Mouse (Mus musculus): Measurements from ENCODE around the gene Nme2. TPM values are rescaled to one million over a fixed set of nuclear protein-coding genes. Genes with fewer than 3 reads are reported as not detected.
A peak's percentile ranks its signal among the peaks of the same experiment; 100 is the strongest.

The Nme2 gene
- polyA plus RNA-seq, 1 experiment from 2014 or later = 395 TPM

- H3K27ac ChIP-seq (replicated peaks; ENCODE audit: low read depth, low read length) = no peak overlapping the region
- DNase-seq (ENCODE audit: low spot score) (no peak), ATAC-seq (ENCODE audit: low read depth) (no peak)
- H3K4me2 ChIP-seq (ENCODE audit: low read depth, low read length) = no peak overlapping the region
- WGBS = 90% methylated on average over 2 of the region's 2 CpGs
- H3K9ac ChIP-seq (ENCODE audit: low read depth, low read length) = 0 out of 2 replicates have a peak overlapping the region, but pooled peaks have one; percentile 67
- H3K4me1 ChIP-seq (ENCODE audit: control insufficient read depth, insufficient read depth, low read length) = peaks cover 17% of the 10 kb centered on the region
- H3K4me3 ChIP-seq (ENCODE audit: low read depth, low read length) = no peak overlapping the region
- no peaks in the 10 kb centered on the region for H3K9me3 ChIP-seq (ENCODE audit: control insufficient read depth, low read length)
- no peaks in the 10 kb centered on the region for H3K27me3 ChIP-seq (replicated peaks; ENCODE audit: control insufficient read depth, insufficient read depth, low read length)
- H3K36me3 ChIP-seq (ENCODE audit: control insufficient read depth, insufficient read depth, low read length) = peaks cover 57% of the 10 kb centered on the region
These were observed 1.0 kb upstream of the Nme2 start for GRCm38 (mm10) chr11:93957031-93957555.

DNA sequence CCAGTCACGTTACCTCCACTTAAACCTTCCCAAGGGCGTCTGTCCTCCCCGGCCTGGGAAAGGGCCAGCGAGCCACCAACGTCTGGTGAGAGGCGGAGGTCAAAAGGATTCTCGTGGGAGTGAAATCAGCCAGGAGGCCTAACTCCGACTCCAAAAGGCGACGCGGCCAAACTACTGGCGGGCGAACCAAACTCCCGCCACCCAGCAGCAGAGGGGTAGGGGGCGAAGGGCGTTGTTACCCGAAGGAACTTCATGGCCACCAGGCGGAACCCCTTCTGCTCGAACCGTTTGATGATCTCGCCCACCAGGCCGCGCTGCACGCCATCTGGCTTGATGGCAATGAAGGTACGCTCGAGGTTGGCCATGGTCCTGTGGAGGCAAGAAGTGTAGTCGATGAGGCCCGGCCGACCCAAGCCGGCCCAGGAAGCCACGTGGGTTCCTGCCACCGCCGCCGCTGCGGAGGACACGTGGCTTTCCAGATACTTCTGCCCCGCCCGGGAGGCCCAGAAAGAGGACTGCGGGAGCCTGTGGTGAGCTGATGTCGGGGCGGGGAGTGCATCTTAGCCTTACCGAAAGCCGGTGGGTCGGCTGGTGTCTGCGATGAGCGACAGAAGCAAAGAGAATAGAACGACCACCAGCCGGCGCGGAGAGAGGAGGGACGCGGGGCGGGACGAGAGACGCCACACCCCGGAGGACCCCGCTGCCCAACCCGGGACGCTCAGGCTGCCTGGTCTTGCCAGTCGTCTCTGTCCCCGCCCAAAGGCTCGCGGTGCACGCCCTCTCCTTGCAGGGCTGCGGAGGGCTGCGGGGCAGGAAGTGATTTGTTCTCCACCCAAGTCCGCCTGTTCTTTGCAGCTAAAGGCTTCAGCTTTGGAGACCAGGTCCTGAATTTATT lies 556 bp downstream of the Nme2 start:
- H3K4me2 ChIP-seq (ENCODE audit: low read depth, low read length) = peak overlapping the region; percentile 76
- H3K9me3 ChIP-seq (ENCODE audit: control insufficient read depth, low read length) = no peaks in the 10 kb centered on the region
- ATAC-seq (ENCODE audit: low read depth) (peak; percentile 98), DNase-seq (ENCODE audit: low spot score) (peak; percentile 97)
- peak overlapping the region; percentile 89 for H3K27ac ChIP-seq (replicated peaks; ENCODE audit: low read depth, low read length)
- peaks cover 60% of the 10 kb centered on the region for H3K36me3 ChIP-seq (ENCODE audit: control insufficient read depth, insufficient read depth, low read length)
- peaks cover 17% of the 10 kb centered on the region for H3K4me1 ChIP-seq (ENCODE audit: control insufficient read depth, insufficient read depth, low read length)
- peak overlapping the region; percentile 67 for H3K9ac ChIP-seq (ENCODE audit: low read depth, low read length)
- H3K27me3 ChIP-seq (replicated peaks; ENCODE audit: control insufficient read depth, insufficient read depth, low read length) = no peaks in the 10 kb centered on the region
- H3K4me3 ChIP-seq (ENCODE audit: low read depth, low read length) = peak overlapping the region; percentile 55
- 0% methylated on average over 44 of the region's 67 CpGs for WGBS

- Histone ChIP-seq H3K4me1 (ENCODE audit: control insufficient read depth, insufficient read depth, low read length) (peaks cover 17% of the 10 kb centered on the region), H3K9me3 (ENCODE audit: control insufficient read depth, low read length) (no peaks in the 10 kb centered on the region), H3K4me3 (ENCODE audit: low read depth, low read length) (peak overlapping the region; percentile 55), H3K4me2 (ENCODE audit: low read depth, low read length) (peak overlapping the region; percentile 76), H3K36me3 (ENCODE audit: control insufficient read depth, insufficient read depth, low read length) (peaks cover 62% of the 10 kb centered on the region), H3K9ac (ENCODE audit: low read depth, low read length) (peak overlapping the region; percentile 67), H3K27ac (replicated peaks; ENCODE audit: low read depth, low read length) (peak overlapping the region; percentile 89; the same call in 1 of the 2 replicates), H3K27me3 (replicated peaks; ENCODE audit: control insufficient read depth, insufficient read depth, low read length) (no peaks in the 10 kb centered on the region)
- no peak for DNase-seq (ENCODE audit: low spot score)
- WGBS = 40% methylated on average over 13 of the region's 13 CpGs
- no peak for ATAC-seq (ENCODE audit: low read depth)
These were observed 1.3 kb downstream of the Nme2 start for GRCm38 (mm10) chr11:93954738-93955255.

DNA sequence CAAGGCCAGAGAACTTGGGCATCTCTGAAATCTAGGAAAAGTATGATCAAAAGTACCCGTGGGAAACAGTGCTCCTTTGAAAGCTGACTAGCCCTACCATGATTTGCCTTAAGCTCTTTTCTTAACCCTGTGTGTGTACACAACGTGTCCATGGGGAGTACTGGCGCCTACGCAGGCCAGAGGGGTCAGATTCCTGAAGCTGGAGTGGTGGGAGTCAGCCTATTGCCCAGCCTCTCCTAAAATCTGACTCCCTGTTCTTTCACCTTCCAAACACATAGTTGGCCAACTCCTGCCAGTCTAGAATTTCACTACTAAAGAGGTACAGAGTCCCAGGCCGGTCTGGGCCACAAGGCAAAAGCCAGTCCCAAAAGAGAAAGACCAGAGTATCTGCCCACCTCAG lies 3.7 kb downstream of the Nme2 start:
- 44% methylated on average over 5 of the region's 5 CpGs for WGBS
- ATAC-seq (ENCODE audit: low read depth) (no peak), DNase-seq (ENCODE audit: low spot score) (no peak)
- H3K4me2 ChIP-seq (ENCODE audit: low read depth, low read length) = 0 out of 2 replicates have a peak overlapping the region, but pooled peaks have one; percentile 7
- H3K4me1 ChIP-seq (ENCODE audit: control insufficient read depth, insufficient read depth, low read length) = peaks cover 17% of the 10 kb centered on the region
- H3K36me3 ChIP-seq (ENCODE audit: control insufficient read depth, insufficient read depth, low read length) = peaks cover 54% of the 10 kb centered on the region
- no peaks in the 10 kb centered on the region for H3K27me3 ChIP-seq (replicated peaks; ENCODE audit: control insufficient read depth, insufficient read depth, low read length)
- H3K4me3 ChIP-seq (ENCODE audit: low read depth, low read length) = no peak overlapping the region
- H3K9ac ChIP-seq (ENCODE audit: low read depth, low read length) = no peak overlapping the region
- H3K9me3 ChIP-seq (ENCODE audit: control insufficient read depth, low read length) = no peaks in the 10 kb centered on the region
- no peak overlapping the region for H3K27ac ChIP-seq (replicated peaks; ENCODE audit: low read depth, low read length)

DNA sequence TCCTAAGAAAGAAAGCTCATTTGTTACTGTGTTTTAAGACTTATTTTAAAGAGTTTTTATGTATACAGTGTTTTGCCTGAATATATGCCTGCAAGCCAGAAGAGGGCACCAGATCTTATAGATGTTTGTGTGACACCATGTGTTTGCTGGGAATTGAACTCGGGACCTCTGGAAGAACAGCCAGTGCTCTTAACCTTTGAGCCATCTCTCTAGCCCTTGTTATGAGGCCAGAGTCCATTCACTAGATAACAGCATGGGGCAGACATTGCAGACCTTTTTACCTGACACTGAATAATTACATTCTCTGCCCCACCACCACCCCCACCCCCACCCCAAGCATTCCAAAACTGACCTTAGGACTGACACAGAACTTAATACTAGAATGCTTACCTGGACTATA lies 6.0 kb downstream of the Nme2 start:
- H3K27ac ChIP-seq (replicated peaks; ENCODE audit: low read depth, low read length) = no peak overlapping the region
- DNase-seq (ENCODE audit: low spot score) (no peak), ATAC-seq (ENCODE audit: low read depth) (no peak)
- H3K27me3 ChIP-seq (replicated peaks; ENCODE audit: control insufficient read depth, insufficient read depth, low read length) = no peaks in the 10 kb centered on the region
- no peak overlapping the region for H3K4me3 ChIP-seq (ENCODE audit: low read depth, low read length)
- 91% methylated on average over 1 of the region's 1 CpGs for WGBS
- H3K4me1 ChIP-seq (ENCODE audit: control insufficient read depth, insufficient read depth, low read length) = peaks cover 13% of the 10 kb centered on the region
- peaks cover 63% of the 10 kb centered on the region for H3K36me3 ChIP-seq (ENCODE audit: control insufficient read depth, insufficient read depth, low read length)
- no peak overlapping the region for H3K4me2 ChIP-seq (ENCODE audit: low read depth, low read length)
- no peak overlapping the region for H3K9ac ChIP-seq (ENCODE audit: low read depth, low read length)
- H3K9me3 ChIP-seq (ENCODE audit: control insufficient read depth, low read length) = no peaks in the 10 kb centered on the region

DNA sequence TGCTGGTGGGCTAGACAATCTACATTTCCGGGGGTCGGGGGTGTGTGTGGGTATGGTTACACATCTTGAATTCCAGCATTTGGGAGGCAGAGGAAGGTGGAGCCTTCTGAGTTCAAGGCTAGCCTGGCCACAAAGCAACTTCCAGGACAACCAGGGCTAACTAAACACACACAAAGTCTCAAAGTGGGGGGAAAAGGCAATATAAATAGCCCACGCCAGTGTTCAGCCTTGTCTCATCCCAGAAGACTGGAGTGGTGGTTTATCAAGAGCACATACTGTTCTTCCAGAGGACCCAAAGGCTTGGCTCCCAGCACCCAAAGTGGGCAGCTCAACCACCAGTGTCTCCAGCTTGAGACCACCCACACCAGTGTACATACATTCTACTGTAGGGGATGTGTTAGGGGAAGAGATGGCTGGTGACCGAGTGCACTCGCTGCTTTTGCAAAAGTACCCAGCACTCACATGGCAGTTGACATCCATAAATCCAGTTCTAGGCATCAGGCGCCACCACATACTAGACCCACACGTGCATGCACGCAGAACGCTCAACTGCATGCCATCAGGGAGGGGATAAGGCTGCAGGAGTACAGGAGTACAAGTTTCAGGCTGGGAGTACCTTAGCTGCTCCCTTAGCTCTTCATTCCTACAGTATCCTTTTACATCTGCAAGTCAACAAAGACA lies 7.0 kb downstream of the Nme2 start:
- Histone ChIP-seq H3K27me3 (replicated peaks; ENCODE audit: control insufficient read depth, insufficient read depth, low read length) (no peaks in the 10 kb centered on the region), H3K4me1 (ENCODE audit: control insufficient read depth, insufficient read depth, low read length) (peaks cover 10% of the 10 kb centered on the region), H3K4me2 (ENCODE audit: low read depth, low read length) (no peak overlapping the region), H3K9ac (ENCODE audit: low read depth, low read length) (no peak overlapping the region), H3K36me3 (ENCODE audit: control insufficient read depth, insufficient read depth, low read length) (peaks cover 71% of the 10 kb centered on the region), H3K9me3 (ENCODE audit: control insufficient read depth, low read length) (no peaks in the 10 kb centered on the region), H3K27ac (replicated peaks; ENCODE audit: low read depth, low read length) (no peak overlapping the region), H3K4me3 (ENCODE audit: low read depth, low read length) (no peak overlapping the region)
- 88% methylated on average over 9 of the region's 9 CpGs for WGBS
- ATAC-seq (ENCODE audit: low read depth) (no peak), DNase-seq (ENCODE audit: low spot score) (no peak)

- no peaks in the 10 kb centered on the region for H3K4me1 ChIP-seq (ENCODE audit: control insufficient read depth, insufficient read depth, low read length)
- 46% methylated on average over 3 of the region's 3 CpGs for WGBS
- ATAC-seq (ENCODE audit: low read depth) (no peak), DNase-seq (ENCODE audit: low spot score) (no peak)
- no peak overlapping the region for H3K9ac ChIP-seq (ENCODE audit: low read depth, low read length)
- no peak overlapping the region for H3K27ac ChIP-seq (replicated peaks; ENCODE audit: low read depth, low read length)
- no peak overlapping the region for H3K4me3 ChIP-seq (ENCODE audit: low read depth, low read length)
- H3K36me3 ChIP-seq (ENCODE audit: control insufficient read depth, insufficient read depth, low read length) = peaks cover 56% of the 10 kb centered on the region
- H3K9me3 ChIP-seq (ENCODE audit: control insufficient read depth, low read length) = no peaks in the 10 kb centered on the region
- no peaks in the 10 kb centered on the region for H3K27me3 ChIP-seq (replicated peaks; ENCODE audit: control insufficient read depth, insufficient read depth, low read length)
- H3K4me2 ChIP-seq (ENCODE audit: low read depth, low read length) = no peak overlapping the region
These were observed 11.1 kb downstream of the Nme2 start for GRCm38 (mm10) chr11:93944986-93945385.

DNA sequence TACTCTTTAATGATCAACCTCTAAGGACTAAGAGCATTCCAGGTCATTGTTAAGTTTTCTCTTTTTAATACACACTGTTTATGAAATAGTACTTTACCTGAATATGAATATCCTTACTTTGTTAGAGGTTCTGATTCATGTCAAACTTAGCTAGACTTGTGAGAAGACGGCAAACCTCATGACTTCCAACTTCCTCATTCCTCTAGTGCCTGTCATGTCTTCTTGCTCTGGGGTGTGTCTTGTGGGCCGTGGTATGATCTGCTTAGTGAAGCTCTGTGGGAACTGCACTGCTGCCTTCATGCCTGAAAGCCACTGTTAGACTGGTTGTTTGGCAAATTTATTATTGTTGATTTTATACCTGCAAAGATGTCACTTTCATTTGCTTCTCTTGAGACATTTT lies 15.2 kb downstream of the Nme2 start:
- H3K4me2 ChIP-seq (ENCODE audit: low read depth, low read length) = no peak overlapping the region
- WGBS = 74% methylated on average over 2 of the region's 2 CpGs
- no peaks in the 10 kb centered on the region for H3K9me3 ChIP-seq (ENCODE audit: control insufficient read depth, low read length)
- no peak overlapping the region for H3K4me3 ChIP-seq (ENCODE audit: low read depth, low read length)
- H3K27me3 ChIP-seq (replicated peaks; ENCODE audit: control insufficient read depth, insufficient read depth, low read length) = no peaks in the 10 kb centered on the region
- no peak overlapping the region for H3K27ac ChIP-seq (replicated peaks; ENCODE audit: low read depth, low read length)
- no peaks in the 10 kb centered on the region for H3K4me1 ChIP-seq (ENCODE audit: control insufficient read depth, insufficient read depth, low read length)
- no peak overlapping the region for H3K9ac ChIP-seq (ENCODE audit: low read depth, low read length)
- peaks cover 66% of the 10 kb centered on the region for H3K36me3 ChIP-seq (ENCODE audit: control insufficient read depth, insufficient read depth, low read length)
- no peak for DNase-seq (ENCODE audit: low spot score)
- ATAC-seq (ENCODE audit: low read depth) = no peak
